Mouse (Mus musculus): ENCODE measurements around the gene Tnfrsf1a. TPM values are rescaled to one million over a fixed set of nuclear protein-coding genes. Genes with fewer than 3 reads are reported as not detected.
"Not testable (repeated sequence)": the region's sequence is repeated elsewhere in the genome, so short reads cannot be mapped to it uniquely, and the experiment has no call there.

The Tnfrsf1a gene
- 18.8 and 24.8 TPM in 2 replicates for total RNA-seq (2015; ENCODE audit: low replicate concordance)
- total RNA-seq (2017; ENCODE audit: low replicate concordance), result 7.2 and 13.8 TPM in 2 replicates

DNA sequence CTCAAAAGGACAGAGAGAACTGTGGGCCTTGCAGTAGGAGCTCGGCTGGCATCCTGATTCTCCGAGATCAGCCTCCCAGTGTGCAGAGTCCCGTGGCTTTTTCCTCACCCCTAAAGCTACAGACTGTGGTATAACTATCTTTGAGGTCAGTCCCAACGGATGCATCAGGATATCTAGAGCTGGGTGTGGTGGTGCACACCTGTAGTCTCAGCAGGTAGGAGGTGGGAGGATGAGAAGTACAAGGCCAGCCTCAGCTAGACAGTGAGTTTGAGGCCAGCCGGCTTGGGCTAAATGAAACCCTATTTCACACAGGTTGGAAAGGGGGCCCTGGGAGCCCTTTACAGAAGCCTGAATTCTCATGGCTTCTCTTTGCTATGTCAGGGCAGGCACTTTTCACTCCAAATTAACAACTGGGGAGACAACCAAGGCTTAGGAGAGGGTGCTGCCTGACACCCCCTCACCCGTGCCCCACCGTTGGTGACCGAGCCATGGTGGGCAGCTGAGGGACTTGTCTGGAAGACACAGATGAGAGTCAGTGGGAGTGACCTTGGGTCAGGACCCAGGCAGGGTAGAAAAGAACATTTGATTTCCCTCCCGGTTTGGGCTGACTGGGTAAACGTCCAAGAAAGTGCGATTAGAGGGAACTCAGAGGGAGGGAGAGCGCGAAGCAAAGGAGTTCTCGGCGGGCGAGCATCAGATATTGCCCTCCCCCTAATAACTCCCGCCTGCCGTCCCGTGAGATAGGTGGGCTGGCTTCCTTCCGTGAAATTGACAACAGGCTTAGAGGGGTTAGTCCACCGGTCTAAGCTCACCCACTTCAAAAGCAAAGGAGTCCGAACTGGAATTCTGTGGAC lies at the start of gene Tnfrsf1a:
Tnfrsf1a (plus strand) TSS at position 642 of the 854 bp plus-strand sequence.
- ATAC-seq (replicated peaks; ENCODE audit: low FRiP score, poor library complexity, severe bottlenecking), result no peak

DNA sequence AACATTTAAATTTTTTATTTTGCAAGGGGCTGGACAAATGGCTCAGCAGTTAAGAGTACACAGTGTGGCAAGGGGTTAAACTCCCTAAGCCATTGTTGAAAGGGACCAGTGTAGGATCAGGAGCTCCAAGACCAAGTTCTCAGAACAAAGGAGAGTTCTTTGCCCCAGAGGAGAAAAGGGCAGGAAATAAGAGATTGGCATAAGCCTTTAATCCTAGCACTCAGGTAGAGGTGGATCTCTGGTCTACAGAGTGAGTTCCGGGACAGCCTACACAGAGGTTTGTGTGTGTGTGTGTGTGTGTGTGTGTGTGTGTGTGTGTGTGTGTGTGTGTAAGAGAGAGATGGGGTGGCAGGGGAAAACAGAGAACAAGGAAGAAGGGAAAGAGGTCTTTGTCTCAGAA lies 48.2 kb upstream of the Tnfrsf1a start:
- no peak for ATAC-seq (replicated peaks; ENCODE audit: low FRiP score, poor library complexity, severe bottlenecking)

DNA sequence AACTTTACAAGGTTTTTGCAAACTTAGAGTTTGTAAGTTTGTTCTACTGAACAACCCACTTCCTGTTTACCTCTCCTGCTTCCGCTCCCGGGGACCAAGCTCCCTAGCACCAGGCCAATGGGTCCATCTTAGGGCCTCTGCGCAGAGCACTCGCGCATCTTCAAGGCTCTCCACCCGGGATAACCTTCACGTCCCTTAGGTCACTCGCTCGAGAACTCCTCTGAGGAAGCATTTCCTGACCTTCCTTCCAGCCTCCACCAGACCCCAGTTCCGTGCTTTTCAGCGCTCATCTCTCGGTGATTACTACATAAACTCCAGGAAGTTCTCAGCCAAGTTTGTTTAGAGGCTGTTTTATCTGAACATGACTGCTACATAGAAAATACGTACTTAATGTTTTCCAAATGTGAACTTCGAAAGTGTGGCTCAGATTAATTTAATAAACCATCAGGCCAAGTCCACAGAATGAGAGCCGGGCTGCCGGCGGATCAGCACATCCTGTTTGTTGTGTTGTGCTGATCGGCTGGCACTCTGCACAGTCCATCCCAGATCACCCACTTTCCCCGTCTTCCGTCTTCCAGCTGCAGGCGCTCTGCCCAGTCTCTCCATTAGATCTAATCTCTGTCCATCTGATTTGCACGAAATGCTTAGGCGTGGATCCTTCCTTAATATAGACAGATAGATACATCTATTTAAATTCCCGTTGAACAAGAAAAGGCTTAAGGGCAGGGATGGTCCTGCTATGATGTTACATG lies 46.8 kb upstream of the Tnfrsf1a start:
- no peak for ATAC-seq (replicated peaks; ENCODE audit: low FRiP score, poor library complexity, severe bottlenecking)

DNA sequence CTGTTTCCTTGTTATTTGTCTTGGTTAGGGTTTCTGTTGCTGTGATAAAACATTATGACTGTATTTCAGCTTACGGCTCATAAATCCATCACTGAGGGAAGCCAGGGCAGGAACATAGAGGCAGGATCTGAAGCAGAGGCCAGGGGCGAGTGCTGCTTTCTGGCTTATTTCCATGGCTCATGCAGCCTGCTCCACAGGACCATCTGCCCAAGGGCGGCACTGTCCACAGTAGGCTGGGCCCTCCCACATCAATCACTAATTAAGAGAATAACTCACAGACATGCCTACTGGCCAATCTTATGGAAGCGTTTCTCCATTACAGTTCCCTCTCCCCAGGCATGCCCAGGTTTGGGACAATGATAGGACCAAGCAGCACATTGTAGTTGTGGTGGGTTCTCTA lies 45.9 kb upstream of the Tnfrsf1a start:
- no peak for ATAC-seq (replicated peaks; ENCODE audit: low FRiP score, poor library complexity, severe bottlenecking)

DNA sequence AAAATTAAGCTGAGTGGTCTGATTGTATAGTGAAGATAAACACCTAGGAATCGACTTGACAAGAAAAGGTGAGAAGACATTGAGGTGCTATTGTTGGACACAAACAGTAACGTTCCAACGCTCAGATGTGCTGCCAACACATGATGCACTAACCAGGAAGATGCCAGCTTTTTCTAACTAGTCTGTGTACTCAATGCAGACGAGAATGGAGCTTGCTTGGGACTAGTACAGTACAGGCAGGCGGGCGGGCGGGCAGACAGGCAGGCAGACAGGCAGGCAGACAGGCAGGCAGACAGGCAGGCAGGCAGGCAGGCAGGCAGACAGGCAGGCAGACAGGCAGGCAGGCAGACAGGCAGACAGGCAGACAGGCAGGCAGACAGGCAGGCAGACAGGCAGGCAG lies 44.8 kb upstream of the Tnfrsf1a start:
- not testable (repeated sequence) for ATAC-seq (replicated peaks; ENCODE audit: low FRiP score, poor library complexity, severe bottlenecking)

DNA sequence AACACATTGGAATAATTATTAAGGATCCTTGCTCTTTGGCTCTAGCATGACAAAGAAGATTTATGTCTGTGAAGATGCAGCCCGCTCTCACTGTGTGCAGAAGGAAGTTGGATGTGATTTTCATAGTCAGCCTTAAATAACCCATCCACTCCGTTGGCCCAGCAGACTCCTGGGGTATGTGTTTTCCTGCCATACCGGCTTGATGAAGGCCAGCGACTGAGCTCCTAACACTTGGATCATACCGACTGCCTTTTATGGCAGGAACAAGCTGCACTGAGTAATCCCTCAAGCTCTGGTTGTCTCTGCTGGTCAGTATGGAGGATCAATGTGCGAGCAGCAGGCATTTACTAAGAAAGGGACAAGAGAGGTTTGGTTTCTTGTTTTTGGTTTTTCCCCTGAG lies 43.7 kb upstream of the Tnfrsf1a start:
- ATAC-seq (replicated peaks; ENCODE audit: low FRiP score, poor library complexity, severe bottlenecking), result no peak

DNA sequence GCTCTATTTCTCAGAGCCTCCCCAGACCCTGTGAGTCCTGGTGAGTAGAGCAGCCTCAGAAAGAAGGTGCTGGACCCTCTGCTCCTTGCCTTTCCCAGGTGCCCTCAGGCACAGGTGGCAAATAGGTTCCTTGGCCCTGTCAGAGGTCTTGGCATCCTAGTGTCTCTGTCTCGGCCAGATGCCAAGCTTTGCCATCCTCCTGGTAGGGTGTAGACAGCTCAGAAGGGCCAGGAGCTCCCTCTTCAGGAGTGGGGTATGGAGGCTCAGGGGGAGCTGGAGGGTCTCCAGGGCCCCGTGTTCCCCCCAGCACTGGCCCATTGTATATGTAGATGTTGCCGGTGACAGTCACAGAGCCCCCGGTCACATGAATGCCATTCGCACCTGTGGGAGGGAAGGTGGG lies 42.1 kb upstream of the Tnfrsf1a start:
- ATAC-seq (replicated peaks; ENCODE audit: low FRiP score, poor library complexity, severe bottlenecking), result no peak

- no peak for ATAC-seq (replicated peaks; ENCODE audit: low FRiP score, poor library complexity, severe bottlenecking)
Observed at GRCm38 (mm10) chr6:125308921-125309320, 40.2 kb upstream of the Tnfrsf1a start.

DNA sequence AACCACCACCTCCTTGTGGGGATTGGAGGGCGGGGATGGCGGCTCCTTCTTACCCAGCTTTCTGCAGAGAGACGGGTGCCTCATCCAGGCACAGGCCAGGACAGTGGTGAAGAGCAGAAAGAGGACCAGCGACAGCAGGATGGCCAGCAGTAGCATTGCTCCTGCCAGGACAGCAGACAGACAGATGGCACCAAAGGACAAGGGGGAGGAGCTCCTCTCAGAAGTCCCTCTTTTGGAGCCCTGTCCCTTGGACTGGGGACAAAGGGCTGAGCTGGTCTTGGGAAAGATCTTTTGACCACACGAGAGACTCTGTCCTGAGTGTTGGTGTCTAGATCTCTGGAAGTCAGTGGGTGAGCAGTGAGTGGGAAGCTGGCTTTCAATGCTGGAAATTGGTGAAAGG lies 39.8 kb upstream of the Tnfrsf1a start:
- ATAC-seq (replicated peaks; ENCODE audit: low FRiP score, poor library complexity, severe bottlenecking), result no peak

DNA sequence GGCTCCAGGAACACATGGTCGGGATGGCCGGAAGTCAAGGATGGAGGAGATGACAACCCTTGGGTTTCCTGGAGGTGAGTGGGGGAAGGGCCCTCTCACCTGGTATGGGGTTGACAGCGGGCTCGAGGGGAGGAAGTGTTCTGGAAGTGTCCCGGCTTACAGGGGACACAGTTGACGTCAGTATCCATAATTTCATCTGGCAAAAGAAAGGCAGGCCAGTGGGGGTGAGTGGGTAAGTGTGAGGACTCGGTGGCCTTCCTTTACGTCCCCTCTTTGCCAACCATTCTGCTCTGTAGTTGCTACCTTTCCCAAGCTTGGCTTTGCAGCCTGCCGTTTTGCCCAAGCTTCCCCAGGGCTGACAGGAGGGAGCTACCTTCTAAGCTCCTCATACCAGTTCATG lies 37.0 kb upstream of the Tnfrsf1a start:
- ATAC-seq (replicated peaks; ENCODE audit: low FRiP score, poor library complexity, severe bottlenecking), result no peak

DNA sequence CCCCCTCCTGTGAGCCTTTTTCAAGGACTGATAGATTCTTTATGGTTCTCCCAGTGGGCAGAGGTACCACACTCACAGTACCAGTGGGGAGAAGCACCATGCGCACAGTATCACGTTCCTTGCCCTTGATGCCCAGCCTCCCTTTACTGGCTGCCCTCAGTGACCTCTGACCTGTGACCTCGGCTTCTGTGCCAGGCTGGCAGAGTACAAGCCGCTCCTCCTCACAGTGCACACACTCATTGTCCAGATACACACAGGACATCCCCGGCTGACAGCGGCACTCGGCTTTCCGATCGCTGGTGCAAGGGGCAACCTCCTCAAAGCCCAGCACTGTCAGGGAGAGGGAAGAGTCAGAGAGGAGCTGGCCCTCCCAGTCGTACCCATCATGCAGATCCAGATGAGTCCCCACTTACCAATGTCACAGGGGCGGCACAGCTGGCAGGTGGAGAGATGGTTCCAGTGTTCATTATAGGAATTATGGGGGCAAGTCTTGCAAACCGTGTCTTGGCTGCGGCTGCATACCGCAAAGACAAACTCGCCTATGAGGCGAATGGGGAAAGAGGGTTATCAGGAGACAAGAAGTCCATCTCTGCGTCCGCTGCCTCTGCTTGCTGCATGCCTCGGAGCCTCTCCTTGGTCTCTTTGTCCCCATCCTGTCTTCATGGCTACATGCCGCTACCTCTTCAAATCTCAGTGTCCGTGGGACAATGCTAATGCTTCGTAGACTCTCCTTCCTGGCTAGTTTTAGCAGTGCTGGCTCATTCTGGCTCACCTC lies 36.4 kb upstream of the Tnfrsf1a start:
- ATAC-seq (replicated peaks; ENCODE audit: low FRiP score, poor library complexity, severe bottlenecking), result no peak

- no peak for ATAC-seq (replicated peaks; ENCODE audit: low FRiP score, poor library complexity, severe bottlenecking)
Observed at GRCm38 (mm10) chr6:125313546-125314230, 35.5 kb upstream of the Tnfrsf1a start, which contains the start of gene Ltbr. Ltbr (minus strand) TSS chr6:125313885.

GRCm38 (mm10) chr6:125314231-125314563 lies 35.0 kb upstream of the Tnfrsf1a start:
- ATAC-seq (replicated peaks; ENCODE audit: low FRiP score, poor library complexity, severe bottlenecking), result no peak

DNA sequence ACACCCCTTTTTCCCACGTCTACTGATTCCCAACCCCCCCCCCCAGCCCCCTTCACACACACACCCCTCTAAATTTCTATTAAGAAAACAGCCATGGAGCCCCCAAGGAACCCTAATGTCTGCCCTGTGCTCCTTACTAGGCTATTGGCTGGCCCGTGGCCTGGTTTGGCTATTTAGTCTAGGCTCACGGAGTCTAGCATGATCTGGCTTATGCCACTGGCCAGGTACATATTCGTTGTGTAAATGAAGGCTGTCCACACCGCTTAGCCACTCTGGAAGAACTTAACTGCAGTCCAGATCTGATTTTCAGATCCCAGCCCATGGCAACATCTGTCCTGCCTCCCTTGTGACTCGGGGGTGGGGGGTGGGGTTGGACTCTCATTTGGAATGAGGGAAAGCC lies 34.4 kb upstream of the Tnfrsf1a start:
- no peak for ATAC-seq (replicated peaks; ENCODE audit: low FRiP score, poor library complexity, severe bottlenecking)

- no peak for ATAC-seq (replicated peaks; ENCODE audit: low FRiP score, poor library complexity, severe bottlenecking)
Observed at GRCm38 (mm10) chr6:125317077-125317476, 32.1 kb upstream of the Tnfrsf1a start.

DNA sequence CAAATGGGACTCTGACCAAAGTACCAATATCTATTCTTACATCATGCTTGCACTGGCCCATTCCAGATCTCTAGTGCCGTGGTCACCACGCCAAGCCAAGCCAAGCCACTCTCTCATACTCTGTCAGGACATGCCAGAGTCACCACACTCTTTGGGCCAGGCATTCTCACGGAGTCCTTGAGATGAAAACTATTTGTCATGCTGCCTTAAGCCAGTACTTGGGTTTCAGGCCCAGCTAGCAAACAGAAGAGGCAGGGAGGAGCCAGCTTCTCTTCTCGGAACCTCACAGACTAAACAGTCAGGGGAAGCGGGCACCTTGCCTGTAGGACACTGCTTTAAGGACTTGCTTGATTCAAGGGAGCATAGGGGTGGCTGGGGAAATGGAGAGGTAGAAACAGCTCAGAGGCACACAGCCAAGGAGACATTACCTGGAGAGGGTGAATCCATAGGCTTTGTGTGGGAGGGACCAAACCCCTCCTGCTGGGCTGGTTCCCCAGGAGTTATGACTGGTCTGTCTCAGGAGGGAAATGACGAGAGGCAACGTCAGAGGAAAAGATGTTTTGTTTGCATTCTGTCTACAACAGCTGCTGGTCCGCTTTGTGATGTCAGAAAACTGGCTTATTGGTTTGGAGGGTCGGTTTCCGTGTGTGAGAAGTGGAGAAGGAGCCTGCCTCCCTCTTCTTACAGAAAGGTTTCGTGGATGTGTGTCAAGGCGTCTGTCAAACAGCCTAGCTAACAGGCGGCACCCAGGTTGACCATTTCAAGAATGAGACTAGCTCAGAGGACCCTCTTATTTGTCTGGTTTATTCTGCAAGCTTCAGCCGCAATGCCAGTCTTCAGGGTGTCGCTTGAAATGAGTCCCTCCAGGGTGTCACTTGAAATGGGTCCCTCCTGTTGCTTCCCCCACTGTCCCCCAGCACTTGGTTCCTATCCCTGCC lies 29.9 kb upstream of the Tnfrsf1a start:
- ATAC-seq (replicated peaks; ENCODE audit: low FRiP score, poor library complexity, severe bottlenecking), result no peak

DNA sequence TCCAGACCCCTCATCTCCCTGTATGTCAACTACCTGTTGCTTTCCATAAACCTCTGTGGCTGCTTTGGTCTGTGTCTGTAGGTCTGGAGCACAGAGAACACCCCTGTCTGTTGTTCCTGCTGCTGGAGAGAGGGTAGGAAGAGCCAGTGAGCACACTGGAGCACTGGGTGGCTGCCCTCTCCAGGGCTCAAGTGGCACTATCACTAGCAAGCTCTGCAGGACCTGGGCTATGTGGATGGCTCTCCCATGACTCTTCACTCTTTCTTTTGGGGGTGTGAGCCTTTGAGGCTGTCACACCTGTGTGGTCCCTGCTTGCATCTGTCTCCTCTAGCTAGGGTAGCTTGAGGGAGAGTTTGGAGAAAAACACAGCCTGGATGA lies 29.3 kb upstream of the Tnfrsf1a start:
- ATAC-seq (replicated peaks; ENCODE audit: low FRiP score, poor library complexity, severe bottlenecking), result no peak

DNA sequence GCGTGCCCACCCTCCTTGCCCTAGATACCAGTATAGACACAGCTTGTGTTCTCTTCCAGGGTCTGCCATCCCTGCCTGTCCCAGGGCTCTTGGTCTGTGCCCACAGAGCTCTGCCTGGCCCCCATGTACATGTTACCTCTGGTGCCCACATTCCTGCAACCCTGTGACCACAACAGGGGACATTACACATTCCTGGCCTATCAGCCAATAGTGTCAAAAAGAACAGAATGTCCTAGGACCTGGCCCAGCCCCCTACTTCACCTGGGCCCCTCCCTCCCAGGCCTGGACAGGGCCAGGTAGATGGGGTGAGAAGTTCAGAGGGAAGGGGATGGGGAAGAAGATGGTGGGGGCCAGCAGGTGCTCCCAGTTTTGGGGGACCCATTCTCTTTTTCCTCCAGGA lies 28.8 kb upstream of the Tnfrsf1a start, which contains the start of gene Scnn1a:
Scnn1a (plus strand) TSS at position 337 of the 400 bp plus-strand sequence.
- ATAC-seq (replicated peaks; ENCODE audit: low FRiP score, poor library complexity, severe bottlenecking), result no peak

Data from erythroblast, adult 5-6 weeks (primary cell).